Mouse (Mus musculus) CH12.LX (cell line): ENCODE measurements around the gene Catsperz. TPM values are rescaled to one million over a fixed set of nuclear protein-coding genes. Genes with fewer than 3 reads are reported as not detected.

Experiments
- DNase-seq: peaks from one replicate; pipeline ENCODE4 v3.0.0-alpha.2; 2013; ENCODE audit errors: extremely low read depth
- H3K27ac ChIP-seq: 2 replicates; pipeline ENCODE4 v1.5.1; 2012; ENCODE audit warnings: low read depth, mild to moderate bottlenecking, control low read depth, moderate library complexity; ENCODE audit not compliant: insufficient read depth
- H3K27me3 ChIP-seq: replicated peaks from 2 replicates; pipeline ENCODE3; 2012; ENCODE audit warnings: inconsistent platforms
- H3K36me3 ChIP-seq, 2 experiments: replicated peaks in 1 of 2; 2 replicates each; pipeline versions ENCODE3 to v1.6.1; 2012; ENCODE audit warnings: inconsistent platforms in 1 of 2, low read length in 1 of 2, mild to moderate bottlenecking in 1 of 2, mixed read lengths in 1 of 2, moderate library complexity in 1 of 2; ENCODE audit not compliant: control insufficient read depth in 1 of 2, insufficient read depth in 1 of 2
- H3K4me1 ChIP-seq, 2 experiments: 2 replicates each; pipeline ENCODE4 v1.6.1; 2012; ENCODE audit warnings: inconsistent platforms in 1 of 2, moderate library complexity in 1 of 2; ENCODE audit not compliant: insufficient read depth in 2 of 2, control insufficient read depth in 1 of 2
- H3K4me2 ChIP-seq: 2 replicates; pipeline ENCODE4 v1.6.1; 2012; ENCODE audit warnings: low read depth, mild to moderate bottlenecking, control low read depth; ENCODE audit not compliant: poor library complexity, insufficient read depth, severe bottlenecking
- H3K4me3 ChIP-seq, 3 experiments: fragments of 150-350 bp in 1 of 3; sonication (generic) in 1 of 3; replicated peaks in 1 of 3; 2 replicates each; pipeline versions ENCODE3 to v1.5.1; 2011 to 2012; ENCODE audit warnings: low read depth in 2 of 3, low read length in 2 of 3, mild to moderate bottlenecking in 2 of 3, moderate library complexity in 2 of 3, control low read depth in 1 of 3, improper control_type of control experiment in 1 of 3, inconsistent platforms in 1 of 3, mixed read lengths in 1 of 3; ENCODE audit not compliant: poor library complexity in 1 of 3
- H3K79me2 ChIP-seq: replicated peaks from 2 replicates; pipeline ENCODE4 v1.6.1; 2012; ENCODE audit warnings: mild to moderate bottlenecking, moderate library complexity; ENCODE audit not compliant: control insufficient read depth, poor library complexity, insufficient read depth, severe bottlenecking; ENCODE audit errors: extremely low read depth
- H3K9ac ChIP-seq: 2 replicates; pipeline ENCODE4 v1.6.1; 2012; ENCODE audit warnings: low read depth, mild to moderate bottlenecking, control low read depth, moderate library complexity; ENCODE audit not compliant: insufficient read depth
- H3K9me3 ChIP-seq: replicated peaks from 2 replicates; pipeline ENCODE3; 2012; ENCODE audit warnings: low read length, inconsistent platforms, mixed read lengths
- BHLHE40 ChIP-seq: IDR thresholded peaks from 2 replicates; pipeline ENCODE4 v1.6.1; 2011; ENCODE audit warnings: mild to moderate bottlenecking, low read depth, low read length, improper control_type of control experiment
- CHD1 ChIP-seq: IDR thresholded peaks from 2 replicates; pipeline ENCODE4 v1.6.1; 2012; ENCODE audit warnings: low read depth, low read length, improper control_type of control experiment, inconsistent platforms
- CHD2 ChIP-seq: IDR thresholded peaks from 2 replicates; pipeline ENCODE4 v1.6.1; 2011; ENCODE audit warnings: low read length, improper control_type of control experiment
- CTCF ChIP-seq, 2 experiments: IDR thresholded peaks in 1 of 2; conservative IDR thresholded peaks in 1 of 2; 2 replicates each; pipeline ENCODE4 v1.5.1; 2011 to 2012; ENCODE audit warnings: low read depth in 2 of 2, low read length in 2 of 2, improper control_type of control experiment in 1 of 2, inconsistent platforms in 1 of 2, mild to moderate bottlenecking in 1 of 2, moderate library complexity in 1 of 2
- E2F4 ChIP-seq: IDR thresholded peaks from 2 replicates; pipeline ENCODE4 v1.6.1; 2011; ENCODE audit warnings: low read depth, low read length, improper control_type of control experiment; ENCODE audit not compliant: insufficient replicate concordance
- EP300 ChIP-seq: IDR thresholded peaks from 2 replicates; pipeline ENCODE4 v1.6.1; 2011; ENCODE audit warnings: low read length, improper control_type of control experiment
- ETS1 ChIP-seq: conservative IDR thresholded peaks from 2 replicates; pipeline ENCODE4 v1.6.1; 2012; ENCODE audit warnings: low read depth, mild to moderate bottlenecking, inconsistent platforms, low read length, improper control_type of control experiment, moderate library complexity
- HCFC1 ChIP-seq: IDR thresholded peaks from 2 replicates; pipeline ENCODE4 v1.6.1; 2012; ENCODE audit warnings: low read depth, mild to moderate bottlenecking, inconsistent platforms, low read length, improper control_type of control experiment
- IRF4 ChIP-seq: IDR thresholded peaks from 2 replicates; pipeline ENCODE4 v1.6.1; 2014; ENCODE audit warnings: low read depth, mild to moderate bottlenecking, inconsistent platforms, low read length, improper control_type of control experiment
- JUN ChIP-seq: IDR thresholded peaks from 2 replicates; pipeline ENCODE4 v1.6.1; 2011; ENCODE audit warnings: low read depth, mild to moderate bottlenecking, low read length, improper control_type of control experiment, moderate library complexity; ENCODE audit not compliant: insufficient read depth
- KAT2A ChIP-seq: IDR thresholded peaks from 2 replicates; pipeline ENCODE4 v1.6.1; 2012; ENCODE audit warnings: low read length, improper control_type of control experiment, inconsistent platforms; ENCODE audit not compliant: insufficient replicate concordance
- MAFK ChIP-seq: IDR thresholded peaks from 2 replicates; pipeline ENCODE4 v1.6.1; 2011; ENCODE audit warnings: low read length, improper control_type of control experiment; ENCODE audit not compliant: insufficient replicate concordance
- MAZ ChIP-seq: IDR thresholded peaks from 2 replicates; pipeline ENCODE4 v1.6.1; 2012; ENCODE audit warnings: low read depth, mild to moderate bottlenecking, inconsistent platforms, low read length, improper control_type of control experiment, moderate library complexity
- MXI1 ChIP-seq: IDR thresholded peaks from 2 replicates; pipeline ENCODE4 v1.6.1; 2011; ENCODE audit warnings: mild to moderate bottlenecking, low read depth, low read length, improper control_type of control experiment
- MYC ChIP-seq: IDR thresholded peaks from 2 replicates; pipeline ENCODE4 v1.6.1; 2011; ENCODE audit warnings: low read depth, mild to moderate bottlenecking, improper control_type of control experiment, low read length
- NELFE ChIP-seq: IDR thresholded peaks from 2 replicates; pipeline ENCODE4 v1.6.1; 2011; ENCODE audit warnings: low read depth, low read length, improper control_type of control experiment
- NRF1 ChIP-seq: IDR thresholded peaks from 2 replicates; pipeline ENCODE4 v1.6.1; 2014; ENCODE audit warnings: low read depth, mild to moderate bottlenecking, inconsistent platforms, low read length, improper control_type of control experiment, moderate library complexity
- POLR2AphosphoS2 ChIP-seq: IDR thresholded peaks from 2 replicates; pipeline ENCODE4 v1.6.1; 2011; ENCODE audit warnings: low read depth, low read length, improper control_type of control experiment
- RCOR1 ChIP-seq: conservative IDR thresholded peaks from 2 replicates; pipeline ENCODE4 v1.6.1; 2012; ENCODE audit warnings: low read depth, mild to moderate bottlenecking, inconsistent platforms, low read length, improper control_type of control experiment
- SIN3A ChIP-seq: IDR thresholded peaks from 2 replicates; pipeline ENCODE4 v1.6.1; 2012; ENCODE audit warnings: low read length, improper control_type of control experiment, inconsistent platforms
- SMC3 ChIP-seq: IDR thresholded peaks from 2 replicates; pipeline ENCODE4 v1.6.1; 2011; ENCODE audit warnings: low read depth, low read length, improper control_type of control experiment
- TCF12 ChIP-seq: IDR thresholded peaks from 2 replicates; pipeline ENCODE4 v1.6.1; 2014; ENCODE audit warnings: low read depth, mild to moderate bottlenecking, inconsistent platforms, low read length, improper control_type of control experiment
- USF1 ChIP-seq: IDR thresholded peaks from 2 replicates; pipeline ENCODE4 v1.6.1; 2014; ENCODE audit warnings: low read depth, mild to moderate bottlenecking, inconsistent platforms, low read length, improper control_type of control experiment
- USF2 ChIP-seq: conservative IDR thresholded peaks from 2 replicates; pipeline ENCODE4 v1.6.1; 2011; ENCODE audit warnings: low read depth, low read length, improper control_type of control experiment
- ZC3H11A ChIP-seq: IDR thresholded peaks from 2 replicates; pipeline ENCODE4 v1.6.1; 2012; ENCODE audit warnings: low read depth, mild to moderate bottlenecking, inconsistent platforms, low read length, improper control_type of control experiment
- ZKSCAN1 ChIP-seq: IDR thresholded peaks from 2 replicates; pipeline ENCODE4 v1.6.1; 2012; ENCODE audit warnings: low read depth, inconsistent platforms, low read length, improper control_type of control experiment, borderline replicate concordance
- ZMIZ1 ChIP-seq: IDR thresholded peaks from 2 replicates; pipeline ENCODE4 v1.6.1; 2012; ENCODE audit warnings: low read depth, mild to moderate bottlenecking, inconsistent platforms, low read length, improper control_type of control experiment
- ZNF384 ChIP-seq: IDR thresholded peaks from 2 replicates; pipeline ENCODE4 v1.6.1; 2012; ENCODE audit warnings: low read depth, low read length, improper control_type of control experiment, inconsistent platforms
- dilution Hi-C: fragments of 300-500 bp; cut with MboI; formaldehyde crosslinking; loops from 2 replicates; pipeline ENCODE4 v1.14.3; 2020; ENCODE audit warnings: low sequenced_read_pairs; ENCODE audit not compliant: extremely low pct_unique_long_range_greater_than_20kb, extremely low pct_ligation_motif_present
- in situ Hi-C: fragments of 300-500 bp; cut with MboI; formaldehyde crosslinking; loops from 3 replicates; pipeline ENCODE4 v1.14.3; 2019; ENCODE audit warnings: low sequenced_read_pairs, low pct_ligation_motif_present, low pct_unique_long_range_greater_than_20kb, mixed read lengths
- polyA plus RNA-seq: library from polyadenylated mRNA; unstranded; fragments of >175 nt; gene quantifications from 2 replicates; pipeline ENCODE4 v1.2.1, GENCODE M21; 2012; ENCODE audit warnings: low read depth; ENCODE audit not compliant: insufficient read length
- total RNA-seq, 2 experiments: library from RNA; depleted of rRNA; stranded (reverse); fragments of 300-350 nt in 1 of 2; fragments of >200 nt in 1 of 2; gene quantifications; 2 replicates each; pipeline ENCODE4 v1.2.3; 2012 to 2014

The Catsperz gene
- total and polyA plus RNA-seq, 3 experiments, result not detected

GRCm38 (mm10) chr19:6934195-6934977 is 9.2 kb upstream of the Catsperz start, which contains the start of gene Kcnk4:
Kcnk4 (minus strand) TSS chr19:6934515.
- H3K79me2 ChIP-seq, result no peaks in the 10 kb centered on the region

GRCm38 (mm10) chr19:6933436-6934194 is 8.4 kb upstream of the Catsperz start:
- no peaks in the 10 kb centered on the region for H3K27me3 ChIP-seq
- peaks cover 0 to 4% of the 10 kb centered on the region in 2 experiments; a peak in 2 of 4 replicates for H3K4me1 ChIP-seq
- no peak overlapping the region for H3K4me2 ChIP-seq
- in situ Hi-C loops (no loop called here), dilution Hi-C loops (no loop called here)
- TF ChIP-seq SMC3 (no peak), CHD1 (no peak), SIN3A (no peak), CHD2 (no peak), EP300 (no peak), HCFC1 (no peak), CTCF (conservative IDR thresholded peaks at IDR 0.05 in 1 of 2, IDR thresholded peaks at IDR 0.05 in 1 of 2; ENCODE audit: low read depth in 2 of 2, low read length in 2 of 2) (no peak), ZC3H11A (no peak), NELFE (no peak), ZNF384 (no peak), MAZ (no peak), IRF4 (no peak), RCOR1 (no peak), JUN (no peak), MXI1 (no peak), MAFK (no peak), KAT2A (no peak)
- peaks cover 0 to 11% of the 10 kb centered on the region in 2 experiments for H3K36me3 ChIP-seq
- no peak overlapping the region for H3K27ac ChIP-seq
- H3K79me2 ChIP-seq, result no peaks in the 10 kb centered on the region
- no peak overlapping the region for H3K9ac ChIP-seq
- H3K4me3 ChIP-seq, result no peak overlapping the region
- H3K9me3 ChIP-seq, result no peaks in the 10 kb centered on the region
- DNase-seq, result no peak

More at GRCm38 (mm10) chr19:6934195-6934977, 9.2 kb upstream of the Catsperz start, which contains the start of gene Kcnk4:
- Histone ChIP-seq H3K36me3 (peaks cover 0 to 11% of the 10 kb centered on the region in 2 experiments), H3K4me2 (no peak within 1 kb of the TSS), H3K9me3 (no peaks in the 10 kb centered on the region), H3K27ac (no peak within 1 kb of the TSS), H3K9ac (no peak within 1 kb of the TSS), H3K4me1 (peaks cover 0 to 4% of the 10 kb centered on the region in 2 experiments; a peak in 2 of 4 replicates), H3K27me3 (no peaks in the 10 kb centered on the region), H3K4me3 (no peak within 1 kb of the TSS)
- no peak for DNase-seq
- dilution Hi-C loops (no loop called here), in situ Hi-C loops (no loop called here)
- no peak for TF ChIP-seq IRF4
- no peak for TF ChIP-seq USF1
- no peak for TF ChIP-seq TCF12
- TF ChIP-seq NRF1, result no peak
- TF ChIP-seq ZKSCAN1, result no peak
- TF ChIP-seq BHLHE40, result no peak
- no peak for TF ChIP-seq CHD1
- no peak for TF ChIP-seq POLR2AphosphoS2
- TF ChIP-seq ZC3H11A, result no peak
- no peak for TF ChIP-seq ZMIZ1
- TF ChIP-seq ZNF384, result no peak
- no peak for TF ChIP-seq RCOR1
- TF ChIP-seq MAFK, result no peak
- no peak for TF ChIP-seq HCFC1
- no peak for TF ChIP-seq CHD2
- TF ChIP-seq MYC, result no peak
- TF ChIP-seq JUN, result no peak
- no peak for TF ChIP-seq E2F4
- no peak for TF ChIP-seq USF2
- TF ChIP-seq ETS1, result no peak
